Mouse (Mus musculus) liver, postnatal 0 days (tissue): ENCODE measurements at regions not wholly inside any gene's neighbourhood (a gene's known extent, or its start where the extent isn't known, plus 50 kb on each side); places are given as distances from the start of the nearest gene placed in this dataset.

Experiments used
- ATAC-seq: fragments of 200-750 bp; cut with Nextera tagmentation; 2 replicates; pipeline ENCODE4 v1.8.0; 2017; ENCODE audit warnings: mild to moderate bottlenecking, moderate library complexity
- DNase-seq: peaks from one replicate; pipeline ENCODE4 v3.0.0-alpha.2; 2016
- H3K27ac ChIP-seq: fragments of 300-500 bp; sonication (generic); 2 replicates; pipeline ENCODE4 v1.5.1; 2014; ENCODE audit warnings: antibody characterized with exemption, moderate library complexity, mild to moderate bottlenecking, low read depth
- H3K27me3 ChIP-seq: fragments of 300-500 bp; sonication (generic); 2 replicates; pipeline ENCODE4 v1.6.1; 2014; ENCODE audit warnings: low read length, control low read depth, mixed read lengths; ENCODE audit not compliant: insufficient read depth
- H3K36me3 ChIP-seq: fragments of 300-500 bp; sonication (generic); replicated peaks from 2 replicates; pipeline ENCODE4 v1.6.1; 2014; ENCODE audit warnings: mild to moderate bottlenecking, control low read depth, low read length, moderate library complexity, mixed read lengths; ENCODE audit not compliant: insufficient read depth
- H3K4me1 ChIP-seq: fragments of 300-500 bp; sonication (generic); 2 replicates; pipeline ENCODE4 v1.6.1; 2014; ENCODE audit warnings: antibody characterized with exemption, mild to moderate bottlenecking, control low read depth; ENCODE audit not compliant: insufficient read depth
- H3K4me2 ChIP-seq: fragments of 300-500 bp; sonication (generic); 2 replicates; pipeline ENCODE4 v1.6.1; 2014; ENCODE audit warnings: low read depth, mild to moderate bottlenecking, low read length, moderate library complexity, mixed read lengths
- H3K4me3 ChIP-seq: fragments of 300-500 bp; sonication (generic); 2 replicates; pipeline ENCODE4 v1.5.1; 2014; ENCODE audit warnings: low read depth, low read length
- H3K9ac ChIP-seq: fragments of 300-500 bp; sonication (generic); replicated peaks from 2 replicates; pipeline ENCODE4 v1.6.1; 2014; ENCODE audit warnings: mild to moderate bottlenecking, moderate library complexity
- H3K9me3 ChIP-seq: fragments of 300-500 bp; sonication (generic); 2 replicates; pipeline ENCODE4 v1.6.1; 2016; ENCODE audit warnings: mild to moderate bottlenecking, control low read depth, low read length, mixed read lengths
- CTCF ChIP-seq: sonication (generic); IDR thresholded peaks from 2 replicates; pipeline ENCODE4 v1.5.1; 2016; ENCODE audit warnings: antibody characterized with exemption, low read depth
- EP300 ChIP-seq: IDR thresholded peaks from 2 replicates; pipeline ENCODE4 v1.6.1; 2016; ENCODE audit warnings: antibody characterized with exemption, low read depth, mild to moderate bottlenecking
- WGBS: fragments of 180-500 bp; shearing (Covaris S2); extraction: QIAGEN DNeasy Blood & Tissue Kit; methylation state at CpG from one replicate; pipeline ENCODE4 v1.1.7; 2014; ENCODE audit not compliant: insufficient replicate concordance; 5-methylcytosine and 5-hydroxymethylcytosine counted together

DNA sequence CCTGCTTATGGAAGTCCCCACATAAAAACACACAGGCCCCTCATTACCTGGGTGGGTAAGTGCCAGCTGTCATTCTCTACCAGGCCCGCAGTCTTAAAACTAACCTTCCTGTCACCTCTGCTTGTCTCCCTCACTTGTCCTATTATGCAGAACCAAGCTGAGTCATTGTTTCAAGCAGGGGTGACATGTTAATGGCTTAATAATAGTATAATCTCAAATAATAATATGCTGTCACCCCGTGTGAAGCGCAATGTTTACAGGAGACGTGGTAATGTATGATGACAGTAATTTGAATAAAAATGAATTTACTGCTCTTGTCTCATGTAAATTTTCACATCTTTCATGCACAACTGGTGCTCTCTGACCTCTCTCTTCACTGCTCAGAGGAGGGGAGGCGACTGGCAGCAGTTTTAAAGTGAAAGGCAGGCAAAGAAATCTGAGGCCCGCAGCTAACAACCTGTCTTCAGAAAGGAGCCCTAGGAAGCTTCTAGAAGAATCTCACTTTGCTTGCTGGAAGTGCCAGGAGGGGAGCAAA is 357.2 kb upstream of the Mki67 start:
- Histone ChIP-seq H3K27ac (no peak overlapping the region), H3K4me3 (no peak overlapping the region), H3K4me1 (no peaks in the 10 kb centered on the region), H3K9me3 (no peaks in the 10 kb centered on the region), H3K4me2 (no peak overlapping the region), H3K36me3 (no peaks in the 10 kb centered on the region), H3K9ac (no peak overlapping the region), H3K27me3 (no peaks in the 10 kb centered on the region)
- 71% methylated on average over 6 of the region's 6 CpGs for whole genome bisulfite sequencing
- no peak for TF ChIP-seq CTCF
- ATAC-seq: no peak
- DNase-seq: no peak

DNA sequence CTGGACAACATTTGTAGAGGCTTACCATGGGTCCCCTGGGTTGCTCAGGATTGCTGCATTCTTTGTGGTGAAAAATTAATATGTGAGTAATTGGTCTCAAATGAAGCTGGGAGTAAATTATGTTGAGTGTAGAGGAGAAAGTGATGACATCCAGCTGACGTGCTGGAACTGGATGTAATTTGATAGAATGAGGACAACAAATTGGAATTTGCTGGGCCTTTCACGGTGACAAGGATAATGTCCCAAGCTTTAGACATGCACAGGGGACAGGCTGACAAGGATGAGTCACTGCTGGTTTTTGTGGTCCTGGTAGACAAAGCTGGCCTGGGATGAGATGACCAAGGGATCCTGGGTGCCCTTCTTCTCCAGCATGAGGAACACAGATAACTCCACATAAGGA is 357.9 kb upstream of the Mki67 start:
- Histone ChIP-seq H3K4me3 (no peak overlapping the region), H3K27ac (no peak overlapping the region), H3K9me3 (no peaks in the 10 kb centered on the region), H3K27me3 (no peaks in the 10 kb centered on the region), H3K4me1 (no peaks in the 10 kb centered on the region), H3K4me2 (no peak overlapping the region), H3K36me3 (no peaks in the 10 kb centered on the region), H3K9ac (no peak overlapping the region)
- ATAC-seq: no peak
- DNase-seq: no peak
- TF ChIP-seq CTCF: no peak
- TF ChIP-seq EP300: no peak
- 65% methylated on average over 2 of the region's 2 CpGs for WGBS

DNA sequence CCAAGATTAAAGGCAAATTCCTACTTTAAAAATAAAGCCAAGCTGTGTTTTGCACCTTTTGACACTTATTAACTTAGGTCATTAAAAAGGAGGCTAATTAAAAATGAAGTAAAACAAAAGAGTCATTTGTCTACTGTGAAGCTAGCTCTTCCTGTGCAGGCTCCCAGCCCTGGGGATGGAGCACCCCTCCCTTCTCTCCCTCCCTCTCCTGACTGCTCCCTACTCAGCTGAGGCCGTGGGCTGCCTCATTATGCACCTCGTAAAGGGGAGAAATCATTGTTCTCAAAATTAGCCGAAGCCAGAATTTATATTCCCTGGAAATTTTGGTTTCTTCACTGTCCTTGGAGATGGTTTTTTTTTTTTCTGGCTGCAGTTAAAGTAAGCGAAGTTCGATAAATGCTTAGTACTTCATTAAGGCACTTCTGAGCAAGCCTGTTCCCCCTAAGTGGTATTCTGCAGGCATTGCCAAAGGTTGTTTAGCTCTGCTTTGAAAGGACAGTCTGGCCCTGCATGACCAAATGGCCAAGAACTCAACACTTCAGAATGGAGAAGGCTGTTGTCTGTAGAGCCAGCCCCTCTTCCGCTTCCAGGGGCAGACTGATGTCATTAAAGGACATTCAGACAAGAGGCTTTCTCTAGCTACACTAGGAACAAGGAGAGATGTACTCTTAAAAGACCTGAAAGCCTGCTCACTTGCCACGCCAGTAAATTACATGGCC is 365.5 kb upstream of the Mki67 start:
- TF ChIP-seq CTCF (no peak), EP300 (no peak)
- no peaks in the 10 kb centered on the region for H3K27me3 ChIP-seq
- H3K4me2 ChIP-seq: no peak overlapping the region
- 51% methylated on average over 7 of the region's 7 CpGs for WGBS
- no peaks in the 10 kb centered on the region for H3K36me3 ChIP-seq
- H3K4me3 ChIP-seq: no peak overlapping the region
- ATAC-seq (no peak), DNase-seq (no peak)
- no peak overlapping the region for H3K27ac ChIP-seq
- no peaks in the 10 kb centered on the region for H3K9me3 ChIP-seq
- H3K9ac ChIP-seq: no peak overlapping the region
- no peaks in the 10 kb centered on the region for H3K4me1 ChIP-seq

DNA sequence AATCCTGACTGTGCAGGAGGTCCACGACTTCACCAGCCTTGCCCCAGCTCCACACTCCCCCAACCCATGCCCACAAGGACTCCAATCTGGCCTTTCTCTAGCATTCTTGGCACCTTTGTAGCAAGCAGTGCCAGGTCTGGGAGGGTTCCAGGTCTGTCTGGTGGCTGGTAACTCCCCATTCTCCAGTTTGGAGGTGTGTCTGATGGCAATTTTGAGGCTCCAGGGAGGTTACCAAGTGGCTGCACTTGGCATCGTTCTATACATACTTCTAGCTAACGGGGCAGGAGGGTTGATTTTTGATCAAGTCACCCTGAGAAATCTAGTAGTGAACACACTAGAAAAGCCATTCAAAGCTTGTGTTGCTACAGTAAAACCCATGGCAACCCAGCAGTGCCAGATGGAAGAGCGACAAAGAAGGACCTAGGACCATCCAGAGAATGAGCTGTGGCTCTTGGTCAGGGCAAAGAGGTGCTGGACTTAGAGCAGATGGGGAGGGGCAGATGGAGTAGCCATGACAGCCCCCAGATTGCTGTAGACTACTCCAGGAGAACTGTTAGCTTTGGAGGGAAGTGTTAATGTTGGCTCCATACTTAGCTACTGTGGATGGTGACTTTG is 366.2 kb upstream of the Mki67 start:
- no peak for DNase-seq
- Histone ChIP-seq H3K4me2 (no peak overlapping the region), H3K36me3 (no peaks in the 10 kb centered on the region), H3K27me3 (no peaks in the 10 kb centered on the region), H3K4me3 (no peak overlapping the region), H3K4me1 (no peaks in the 10 kb centered on the region), H3K9ac (no peak overlapping the region), H3K27ac (no peak overlapping the region), H3K9me3 (no peaks in the 10 kb centered on the region)
- TF ChIP-seq CTCF (no peak), EP300 (no peak)
- 71% methylated on average over 4 of the region's 4 CpGs for WGBS
- no peak for ATAC-seq

DNA sequence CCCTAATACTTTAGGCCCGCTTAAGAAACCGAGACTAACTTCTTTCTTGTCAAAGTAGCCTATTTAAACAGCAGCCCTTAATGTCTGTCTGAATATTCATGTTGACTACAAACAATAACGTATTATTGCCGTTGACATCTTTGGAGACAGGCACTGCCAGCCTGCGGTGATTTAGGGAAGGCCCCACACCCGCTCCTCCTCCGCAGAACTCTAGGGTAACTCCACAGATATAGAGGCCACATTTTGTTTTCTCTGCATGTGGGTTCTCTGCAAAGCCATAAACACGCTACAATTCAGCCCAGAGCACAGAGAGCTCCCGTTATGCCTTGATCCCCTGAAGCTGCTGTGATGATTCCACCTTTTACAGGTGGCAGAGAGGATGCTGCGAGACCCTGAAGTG is 366.8 kb upstream of the Mki67 start:
- ATAC-seq: no peak
- no peaks in the 10 kb centered on the region for H3K4me1 ChIP-seq
- H3K9ac ChIP-seq: no peak overlapping the region
- TF ChIP-seq EP300: no peak
- TF ChIP-seq CTCF: no peak
- no peak overlapping the region for H3K27ac ChIP-seq
- DNase-seq: no peak
- no peaks in the 10 kb centered on the region for H3K36me3 ChIP-seq
- H3K9me3 ChIP-seq: no peaks in the 10 kb centered on the region
- H3K4me3 ChIP-seq: no peak overlapping the region
- no peaks in the 10 kb centered on the region for H3K27me3 ChIP-seq
- H3K4me2 ChIP-seq: no peak overlapping the region
- 80% methylated on average over 10 of the region's 10 CpGs for WGBS

DNA sequence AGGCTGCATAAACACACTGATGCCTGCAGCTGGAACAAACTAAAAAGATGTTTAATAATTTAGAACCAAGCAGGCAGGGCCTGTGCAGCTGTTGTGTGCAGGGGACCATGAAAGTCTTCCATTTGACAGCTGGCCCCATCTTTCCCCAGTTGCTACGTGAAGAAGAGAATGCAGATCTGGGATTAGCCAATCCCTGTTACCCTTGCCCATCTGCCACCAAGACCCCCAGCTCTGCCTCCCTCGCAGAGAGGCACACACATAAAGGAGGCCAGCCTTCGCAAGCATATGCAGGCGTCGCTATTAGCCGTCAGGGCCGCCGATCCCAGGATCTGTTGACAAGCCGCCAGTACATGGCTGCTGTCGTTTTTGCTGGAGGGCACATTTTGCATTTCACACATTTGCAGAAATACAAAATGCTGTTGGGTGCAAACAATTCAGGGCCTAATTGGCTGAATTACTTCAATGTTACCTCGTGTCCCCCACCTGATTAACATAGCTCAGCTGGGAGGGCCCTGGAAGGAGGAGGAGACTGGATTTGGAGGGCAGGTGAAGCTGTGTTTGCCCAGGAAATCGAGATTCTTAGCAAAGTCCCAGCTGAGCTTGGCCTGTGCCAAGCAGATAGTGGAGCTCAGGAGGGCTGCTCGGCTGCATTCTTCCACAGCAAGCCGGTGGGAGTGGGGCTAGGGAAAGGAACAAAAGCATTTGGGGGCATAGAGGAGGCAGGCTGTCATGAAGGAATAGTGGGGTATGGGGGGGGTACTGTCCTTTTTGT is 367.6 kb upstream of the Mki67 start:
- no peaks in the 10 kb centered on the region for H3K9me3 ChIP-seq
- no peaks in the 10 kb centered on the region for H3K4me1 ChIP-seq
- 47% methylated on average over 14 of the region's 14 CpGs for WGBS
- no peak overlapping the region for H3K4me3 ChIP-seq
- no peak overlapping the region for H3K9ac ChIP-seq
- ATAC-seq: no peak
- TF ChIP-seq EP300 (no peak), CTCF (no peak)
- no peaks in the 10 kb centered on the region for H3K27me3 ChIP-seq
- no peaks in the 10 kb centered on the region for H3K36me3 ChIP-seq
- H3K4me2 ChIP-seq: no peak overlapping the region
- no peak overlapping the region for H3K27ac ChIP-seq
- no peak for DNase-seq
